Mouse (Mus musculus) cerebellum, adult 11 months (tissue): Measurements from ENCODE around the gene Fmo3.

Experiments
- DNase-seq: peaks from one replicate; pipeline ENCODE4 v3.0.0; 2022

The Fmo3 gene

GRCm38 (mm10) chr1:162984428-162984827 lies at the start of gene Fmo3:
Fmo3 (minus strand) TSS chr1:162984528.
- no peak for DNase-seq

GRCm38 (mm10) chr1:163023075-163023474 lies 38.7 kb upstream of the Fmo3 start:
- no peak for DNase-seq

- no peak for DNase-seq
Measured at GRCm38 (mm10) chr1:163009220-163009619, 24.9 kb upstream of the Fmo3 start.

- no peak for DNase-seq
Measured at GRCm38 (mm10) chr1:163003496-163003895, 19.2 kb upstream of the Fmo3 start.

GRCm38 (mm10) chr1:163001271-163001829 lies 17.0 kb upstream of the Fmo3 start:
- no peak for DNase-seq

GRCm38 (mm10) chr1:162987546-162987945 lies 3.2 kb upstream of the Fmo3 start:
- DNase-seq: no peak

GRCm38 (mm10) chr1:162986777-162987176 lies 2.4 kb upstream of the Fmo3 start:
- DNase-seq: no peak

GRCm38 (mm10) chr1:162986121-162986748 lies 1.9 kb upstream of the Fmo3 start:
- DNase-seq: no peak

- no peak for DNase-seq
Measured at GRCm38 (mm10) chr1:162963556-162963955, 20.8 kb downstream of the Fmo3 start.

- DNase-seq: no peak
Measured at GRCm38 (mm10) chr1:162957422-162957821, 26.9 kb downstream of the Fmo3 start.

GRCm38 (mm10) chr1:162953079-162953478 lies 31.2 kb downstream of the Fmo3 start:
- DNase-seq: no peak

GRCm38 (mm10) chr1:162949763-162950162 lies 34.6 kb downstream of the Fmo3 start:
- DNase-seq: no peak

GRCm38 (mm10) chr1:162947934-162948333 lies 36.4 kb downstream of the Fmo3 start:
- no peak for DNase-seq

GRCm38 (mm10) chr1:162946837-162947558 lies 37.3 kb downstream of the Fmo3 start:
- DNase-seq: no peak

GRCm38 (mm10) chr1:162943700-162944099 lies 40.6 kb downstream of the Fmo3 start:
- no peak for DNase-seq

- no peak for DNase-seq
Measured at GRCm38 (mm10) chr1:162938696-162939351, 45.5 kb downstream of the Fmo3 start.

- no peak for DNase-seq
Measured at GRCm38 (mm10) chr1:162937970-162938695, 46.2 kb downstream of the Fmo3 start.

- no peak for DNase-seq
Measured at GRCm38 (mm10) chr1:162937415-162937814, 46.9 kb downstream of the Fmo3 start, which contains the start of gene Fmo6. Fmo6 (minus strand) TSS chr1:162937515.

- DNase-seq: no peak
Measured at GRCm38 (mm10) chr1:162934374-162935012, 49.8 kb downstream of the Fmo3 start.

- DNase-seq: no peak
Measured at GRCm38 (mm10) chr1:162932386-162932785, 51.9 kb downstream of the Fmo3 start.

- no peak for DNase-seq
Measured at GRCm38 (mm10) chr1:162931880-162932279, 52.4 kb downstream of the Fmo3 start.

GRCm38 (mm10) chr1:162931310-162931875 lies 52.9 kb downstream of the Fmo3 start:
- no peak for DNase-seq
